Mouse (Mus musculus) liver, embryonic 14.5 days (tissue): Measurements from ENCODE around the gene Odf3l2. TPM values are rescaled to one million over a fixed set of nuclear protein-coding genes. Genes with fewer than 3 reads are reported as not detected.

Experiments used
- ATAC-seq: fragments of 200-750 bp; cut with Nextera tagmentation; 2 replicates; pipeline ENCODE4 v1.8.0; 2017; ENCODE audit warnings: moderate number of reproducible peaks, mild to moderate bottlenecking, moderate library complexity; ENCODE audit not compliant: insufficient read depth
- DNase-seq, 3 experiments: peaks; one replicate each; pipeline ENCODE4 v3.0.0-alpha.2; 2012 to 2013; ENCODE audit warnings: low read depth in 3 of 3, low spot score in 3 of 3
- H3K27ac ChIP-seq: fragments of 300-500 bp; sonication (generic); 2 replicates; pipeline ENCODE4 v1.5.1; 2014; ENCODE audit warnings: moderate library complexity, mild to moderate bottlenecking, control low read depth, inconsistent platforms
- H3K27me3 ChIP-seq: fragments of 300-500 bp; sonication (generic); 2 replicates; pipeline ENCODE4 v1.6.1; 2014; ENCODE audit warnings: mild to moderate bottlenecking, low read length, moderate library complexity; ENCODE audit not compliant: control insufficient read depth, insufficient read depth
- H3K36me3 ChIP-seq: fragments of 300-500 bp; sonication (generic); replicated peaks from 2 replicates; pipeline ENCODE4 v1.6.1; 2014; ENCODE audit warnings: low read depth; ENCODE audit not compliant: control insufficient read depth, insufficient read depth
- H3K4me1 ChIP-seq, 2 experiments: fragments of 200-500 bp in 1 of 2; fragments of 300-500 bp in 1 of 2; sonication (generic) in 1 of 2; replicated peaks; 2 replicates each; pipeline ENCODE4 v1.6.1; 2012 to 2014; ENCODE audit warnings: antibody characterized with exemption in 1 of 2, inconsistent platforms in 1 of 2, low read length in 1 of 2; ENCODE audit not compliant: control insufficient read depth in 2 of 2, insufficient read depth in 2 of 2
- H3K4me2 ChIP-seq: fragments of 300-500 bp; sonication (generic); 2 replicates; pipeline ENCODE4 v1.6.1; 2014; ENCODE audit warnings: low read depth, mild to moderate bottlenecking, control low read depth, moderate library complexity
- H3K4me3 ChIP-seq, 2 experiments: fragments of 200-500 bp in 1 of 2; fragments of 300-500 bp in 1 of 2; sonication (generic) in 1 of 2; 2 replicates each; pipeline ENCODE4 v1.5.1; 2012 to 2014; ENCODE audit warnings: low read depth in 2 of 2, low read length in 2 of 2, mild to moderate bottlenecking in 2 of 2, control low read depth in 1 of 2, inconsistent platforms in 1 of 2, moderate library complexity in 1 of 2; ENCODE audit not compliant: insufficient read depth in 1 of 2
- H3K9ac ChIP-seq: fragments of 300-500 bp; sonication (generic); replicated peaks from 2 replicates; pipeline ENCODE4 v1.6.1; 2014; ENCODE audit warnings: mild to moderate bottlenecking, control low read depth, moderate library complexity
- H3K9me3 ChIP-seq: fragments of 300-500 bp; sonication (generic); 2 replicates; pipeline ENCODE4 v1.6.1; 2016; ENCODE audit warnings: low read length, mixed read lengths; ENCODE audit not compliant: control insufficient read depth
- CTCF ChIP-seq: IDR thresholded peaks from 2 replicates; pipeline ENCODE4 v1.5.1; 2016; ENCODE audit warnings: antibody characterized with exemption, low read depth, control low read depth
- EP300 ChIP-seq: IDR thresholded peaks from 2 replicates; pipeline ENCODE4 v1.6.1; 2016; ENCODE audit warnings: antibody characterized with exemption, low read depth
- WGBS: fragments of 180-500 bp; shearing (Covaris S2); extraction: QIAGEN DNeasy Blood & Tissue Kit; methylation state at CpG from one replicate; pipeline ENCODE4 v1.1.7; 2014; ENCODE audit not compliant: insufficient replicate concordance; 5-methylcytosine and 5-hydroxymethylcytosine counted together
- polyA plus RNA-seq, 2 experiments: library from polyadenylated mRNA; depleted of rRNA in 1 of 2; stranded (reverse) in 1 of 2; unstranded in 1 of 2; fragments of >200 nt; fragmentation: Nextera tagmentation in 1 of 2; extraction: Ambion mirVana in 1 of 2; gene quantifications; 2 replicates each; pipeline versions ENCODE4 v1.2.1 to v1.2.3; 2012 to 2014

Odf3l2 gene
- polyA plus RNA-seq, 2 experiments, result not detected

- H3K36me3 ChIP-seq, result no peaks in the 10 kb centered on the region
- 67% methylated on average over 6 of the region's 6 CpGs for WGBS
- no peak for ATAC-seq
- no peaks in the 10 kb centered on the region for H3K27me3 ChIP-seq
- no peak for DNase-seq
- H3K27ac ChIP-seq, result no peak overlapping the region
- H3K9ac ChIP-seq, result no peak overlapping the region
- no peak overlapping the region for H3K4me3 ChIP-seq
- no peaks in the 10 kb centered on the region for H3K9me3 ChIP-seq
- TF ChIP-seq CTCF (no peak), EP300 (no peak)
- peaks cover 6 to 11% of the 10 kb centered on the region in 2 experiments for H3K4me1 ChIP-seq
- no peak overlapping the region for H3K4me2 ChIP-seq
Observed at GRCm38 (mm10) chr10:79671396-79672087, 26.0 kb upstream of the Odf3l2 start.

- 28% methylated on average over 15 of the region's 15 CpGs for WGBS
- DNase-seq, result no peak
- Histone ChIP-seq H3K4me1 (peaks cover 6 to 11% of the 10 kb centered on the region in 2 experiments), H3K4me3 (peak overlapping the region; percentile 81 to 87), H3K9ac (peak overlapping the region; percentile 80), H3K27ac (no peak overlapping the region), H3K36me3 (no peaks in the 10 kb centered on the region), H3K9me3 (no peaks in the 10 kb centered on the region), H3K4me2 (peak overlapping the region; percentile 92), H3K27me3 (no peaks in the 10 kb centered on the region)
- peak; percentile 17; the same call in 1 of the 2 replicates for ATAC-seq
- TF ChIP-seq CTCF, result 0 out of 2 replicates have a peak, but pooled peaks have one; percentile 5
- TF ChIP-seq EP300, result no peak
Observed at GRCm38 (mm10) chr10:79670071-79670888, 24.7 kb upstream of the Odf3l2 start.

DNA sequence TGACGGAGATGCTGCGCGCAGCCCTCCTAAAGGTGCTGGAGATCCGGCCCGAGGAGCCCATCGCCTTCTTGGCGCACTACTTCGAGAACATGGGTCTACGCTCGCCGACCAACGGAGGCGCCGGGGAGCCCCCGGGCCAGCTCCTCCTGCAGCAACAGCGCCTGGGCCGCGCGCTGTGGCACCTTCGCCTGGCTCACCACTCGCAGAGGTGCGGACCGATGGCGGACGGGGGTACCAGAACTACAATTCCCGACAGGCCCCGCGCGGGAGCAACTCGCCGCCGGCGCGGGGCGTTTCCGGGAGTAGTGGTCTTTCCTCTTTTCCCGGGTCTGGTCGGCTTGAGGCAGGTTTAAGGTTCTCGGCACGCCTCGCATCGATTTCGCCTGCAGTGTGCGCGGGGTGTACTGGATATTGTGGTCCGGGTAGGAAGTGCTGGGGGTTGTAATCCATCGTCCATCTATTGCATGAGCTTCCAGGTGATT is 24.1 kb upstream of the Odf3l2 start:
- H3K27ac ChIP-seq, result peak overlapping the region; percentile 46
- H3K27me3 ChIP-seq, result no peaks in the 10 kb centered on the region
- peak overlapping the region; percentile 80 for H3K9ac ChIP-seq
- peak overlapping the region; percentile 92 for H3K4me2 ChIP-seq
- TF ChIP-seq EP300, result no peak
- TF ChIP-seq CTCF, result no peak
- H3K4me3 ChIP-seq, result peak overlapping the region; percentile 81 to 87
- under 1% methylated on average over 47 of the region's 47 CpGs for WGBS
- no peaks in the 10 kb centered on the region for H3K9me3 ChIP-seq
- no peaks in the 10 kb centered on the region for H3K36me3 ChIP-seq
- peak in 1 of 3 experiments; percentile 47 for DNase-seq
- peak; percentile 62 for ATAC-seq
- H3K4me1 ChIP-seq, result peaks cover 6 to 11% of the 10 kb centered on the region in 2 experiments

DNA sequence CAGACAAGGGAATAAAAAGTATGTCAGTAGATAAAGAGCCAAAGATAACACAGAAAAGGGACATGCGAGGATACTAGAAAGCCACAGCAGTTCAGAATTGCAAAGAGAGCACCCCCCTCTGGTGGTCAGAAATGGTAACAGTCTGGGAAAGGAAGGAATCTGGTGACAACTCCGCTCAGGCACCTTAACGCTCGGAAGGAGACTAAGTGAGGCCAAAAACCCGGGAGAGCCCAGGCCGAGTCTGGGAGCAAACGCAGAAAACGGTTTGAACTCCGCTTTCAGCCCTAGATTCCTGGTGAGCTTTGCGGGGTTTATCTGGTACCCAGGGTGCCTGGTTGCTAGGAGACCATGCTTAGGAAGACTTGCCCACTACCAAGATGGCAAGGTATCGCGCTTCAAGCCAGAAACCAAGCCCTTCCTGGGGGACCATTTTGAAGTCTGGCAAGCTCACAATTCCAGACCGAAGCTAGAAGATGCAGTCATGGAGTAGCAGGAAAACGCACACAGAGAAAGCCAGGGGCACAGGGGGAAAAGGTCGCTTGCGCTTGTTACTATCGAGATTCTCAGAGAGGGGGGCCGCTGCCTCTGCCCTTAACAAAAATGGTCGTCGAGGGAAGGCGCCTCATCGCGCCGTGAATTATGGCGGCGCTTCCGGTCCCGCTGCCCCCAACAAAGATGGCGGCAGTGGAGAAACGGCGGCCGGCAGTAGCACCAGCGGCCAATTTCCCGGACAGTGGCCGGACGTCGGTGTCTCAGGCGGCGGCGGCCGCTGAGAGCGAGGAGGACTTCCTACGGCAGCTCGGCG is 23.4 kb upstream of the Odf3l2 start, which contains the start of gene Tpgs1:
Tpgs1 (plus strand) TSS at position 599 of the 805 bp plus-strand sequence.
- WGBS, result under 1% methylated on average over 45 of the region's 45 CpGs

More for the DNA sequence above, 23.4 kb upstream of the Odf3l2 start, which contains the start of gene Tpgs1:
- no peaks in the 10 kb centered on the region for H3K9me3 ChIP-seq
- H3K27ac ChIP-seq, result peak within 1 kb of the TSS; percentile 46
- DNase-seq (peak; percentile 73 to 83 (median 74)), ATAC-seq (peak; percentile 79)
- H3K4me3 ChIP-seq, result peak within 1 kb of the TSS; percentile 81 to 87
- H3K4me1 ChIP-seq, result peaks cover 6 to 11% of the 10 kb centered on the region in 2 experiments
- H3K9ac ChIP-seq, result peak within 1 kb of the TSS; percentile 80
- H3K27me3 ChIP-seq, result no peaks in the 10 kb centered on the region
- no peaks in the 10 kb centered on the region for H3K36me3 ChIP-seq
- peak within 1 kb of the TSS; percentile 92 for H3K4me2 ChIP-seq
- no peak for TF ChIP-seq EP300
- peak; percentile 89 for TF ChIP-seq CTCF
